Mouse (Mus musculus) heart, postnatal 0 days (tissue): ENCODE measurements around the gene Strip1.

Experiments used
- CTCF ChIP-seq: IDR thresholded peaks from 2 replicates; pipeline ENCODE4 v1.5.1; 2016; ENCODE audit warnings: antibody characterized with exemption, control low read depth, low read depth
- EP300 ChIP-seq: IDR thresholded peaks from 2 replicates; pipeline ENCODE4 v1.6.1; 2016; ENCODE audit warnings: antibody characterized with exemption, low read depth

DNA sequence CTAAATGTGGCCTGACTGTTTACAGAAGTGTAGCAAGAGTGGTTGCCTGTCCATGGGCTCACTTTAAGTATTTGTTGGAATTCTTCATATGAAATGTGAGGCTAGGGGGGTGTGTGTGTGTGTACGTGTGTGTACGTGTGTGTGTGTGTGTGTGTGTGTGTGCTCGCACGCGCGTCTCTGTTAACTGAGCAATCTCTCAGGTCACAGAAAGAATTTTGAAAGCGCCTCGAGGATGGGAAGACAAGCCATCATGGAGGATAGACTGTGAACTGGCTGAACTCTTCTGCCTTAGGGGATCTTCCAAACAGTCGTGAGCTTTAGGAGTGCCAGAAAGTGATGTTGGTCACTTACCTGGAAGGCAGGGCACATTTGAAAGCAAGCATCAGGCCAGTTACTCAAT is 2.4 kb upstream of the Strip1 start:
- TF ChIP-seq EP300 (no peak), CTCF (no peak)
